Mouse (Mus musculus): ENCODE measurements around the gene Tal1. TPM values are rescaled to one million over a fixed set of nuclear protein-coding genes. Genes with fewer than 3 reads are reported as not detected.

The Tal1 gene
- total RNA-seq (2012; rRNA removed), result 0.40 and 0.42 TPM in 2 replicates

- Histone ChIP-seq H3K9ac (ENCODE audit: insufficient read depth, low read depth, low read length, poor library complexity, severe bottlenecking) (peak within 1 kb of the TSS; percentile 39; the same call in 1 of the 2 replicates), H3K27ac (ENCODE audit: insufficient read depth, low read depth, low read length, poor library complexity, severe bottlenecking) (no peak within 1 kb of the TSS), H3K4me1 (ENCODE audit: control insufficient read depth in 2 of 2, insufficient read depth in 2 of 2, low read length in 2 of 2, poor library complexity in 1 of 2) (peaks cover 0 to 12% of the 10 kb centered on the region in 2 experiments; a peak in 2 of 4 replicates), H3K4me3 (ENCODE audit: insufficient read depth in 1 of 2, low read depth in 1 of 2, low read length in 2 of 2, poor library complexity in 1 of 2, severe bottlenecking in 1 of 2) (peak within 1 kb of the TSS; percentile 57 to 59), H3K36me3 (ENCODE audit: control insufficient read depth, insufficient read depth, low read length, poor library complexity, severe bottlenecking) (no peaks in the 10 kb centered on the region), H3K9me3 (ENCODE audit: control insufficient read depth, insufficient read depth, low read depth, low read length) (no peaks in the 10 kb centered on the region)
- in situ Hi-C loops (cut with MboI; ENCODE audit: low sequenced_read_pairs in 2 of 2, unreplicated experiment in 2 of 2), result loop anchor here (5.0 to 25.0 kb wide), 3 partner anchors 144 to 881 kb away; partner anchors contain the start of genes Dmbx1 (in 2 of the 2) and Foxd2 (in 1 of the 2)
- no peak for TF ChIP-seq ZC3H11A (IDR thresholded peaks at IDR 0.05; ENCODE audit: borderline replicate concordance, low read depth, low read length)
- TF ChIP-seq CHD2 (IDR thresholded peaks at IDR 0.05; ENCODE audit: low read depth, low read length), result no peak
- no peak for TF ChIP-seq HCFC1 (IDR thresholded peaks at IDR 0.05; ENCODE audit: borderline replicate concordance, insufficient read depth, low read length)
- no peak for TF ChIP-seq MAFK (IDR thresholded peaks at IDR 0.05; ENCODE audit: insufficient read depth, low read depth, low read length)
- TF ChIP-seq ZNF384 (IDR thresholded peaks at IDR 0.05; ENCODE audit: low read depth, low read length), result no peak
- no peak for DNase-seq (ENCODE audit: low read depth, low spot score)
Observed at GRCm38 (mm10) chr4:115056371-115056920, at the start of gene Tal1. Gene Tal1, plus strand, starts transcription at chr4:115056426.

DNA sequence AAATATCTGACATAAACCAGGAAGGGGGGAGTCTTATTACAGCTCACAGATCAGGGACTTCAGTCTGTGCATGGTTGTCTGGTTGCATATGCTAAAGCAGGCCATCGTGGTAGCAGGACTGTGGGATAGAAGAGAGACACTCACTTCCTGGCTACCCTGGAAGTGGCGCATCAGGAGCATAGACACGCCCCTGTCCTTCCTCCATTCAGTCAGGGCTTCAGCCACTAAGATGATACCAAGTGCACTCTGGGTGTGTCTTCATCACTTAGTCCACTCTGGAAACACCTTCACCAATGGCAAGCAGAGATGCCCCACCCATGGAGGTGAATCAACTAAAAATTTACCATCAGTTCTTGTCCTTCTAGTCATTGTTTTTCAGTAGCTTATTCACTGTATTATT, 42.0 kb upstream of the Tal1 start:
- Histone ChIP-seq H3K4me1 (ENCODE audit: control insufficient read depth in 2 of 2, insufficient read depth in 2 of 2, low read length in 2 of 2, poor library complexity in 1 of 2) (no peaks in the 10 kb centered on the region), H3K9ac (ENCODE audit: insufficient read depth, low read depth, low read length, poor library complexity, severe bottlenecking) (no peak overlapping the region), H3K4me3 (ENCODE audit: insufficient read depth in 1 of 2, low read depth in 1 of 2, low read length in 2 of 2, poor library complexity in 1 of 2, severe bottlenecking in 1 of 2) (no peak overlapping the region), H3K36me3 (ENCODE audit: control insufficient read depth, insufficient read depth, low read length, poor library complexity, severe bottlenecking) (peaks cover 3% of the 10 kb centered on the region), H3K27ac (ENCODE audit: insufficient read depth, low read depth, low read length, poor library complexity, severe bottlenecking) (no peak overlapping the region), H3K9me3 (ENCODE audit: control insufficient read depth, insufficient read depth, low read depth, low read length) (no peaks in the 10 kb centered on the region)
- in situ Hi-C loops (cut with MboI; ENCODE audit: low sequenced_read_pairs in 2 of 2, unreplicated experiment in 2 of 2), result no loop called here
- DNase-seq (ENCODE audit: low read depth, low spot score), result no peak
- TF ChIP-seq ZNF384 (IDR thresholded peaks at IDR 0.05; ENCODE audit: low read depth, low read length), result no peak
- TF ChIP-seq ZC3H11A (IDR thresholded peaks at IDR 0.05; ENCODE audit: borderline replicate concordance, low read depth, low read length), result no peak
- TF ChIP-seq CHD2 (IDR thresholded peaks at IDR 0.05; ENCODE audit: low read depth, low read length), result no peak
- no peak for TF ChIP-seq HCFC1 (IDR thresholded peaks at IDR 0.05; ENCODE audit: borderline replicate concordance, insufficient read depth, low read length)
- TF ChIP-seq MAFK (IDR thresholded peaks at IDR 0.05; ENCODE audit: insufficient read depth, low read depth, low read length), result no peak

DNA sequence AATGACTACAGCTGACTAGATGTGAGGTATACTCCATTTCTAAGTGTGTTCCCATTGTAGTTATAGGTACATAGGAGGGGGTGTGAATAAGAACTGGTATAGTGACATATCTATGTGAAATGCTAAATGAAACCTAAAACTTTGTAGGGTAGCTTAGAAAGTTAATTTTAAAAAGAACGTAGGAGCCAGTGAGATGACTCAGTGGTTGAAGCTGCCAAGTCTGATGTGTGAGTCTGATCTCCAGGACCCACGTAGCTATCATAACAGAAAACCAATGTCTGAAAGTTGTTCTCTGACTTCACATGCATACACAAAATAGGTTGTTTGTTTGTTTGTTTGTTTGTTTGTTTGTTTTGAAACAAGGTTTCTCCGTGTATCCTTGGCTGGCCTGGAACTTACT, 36.2 kb upstream of the Tal1 start:
- Histone ChIP-seq H3K9ac (ENCODE audit: insufficient read depth, low read depth, low read length, poor library complexity, severe bottlenecking) (no peak overlapping the region), H3K27ac (ENCODE audit: insufficient read depth, low read depth, low read length, poor library complexity, severe bottlenecking) (no peak overlapping the region), H3K36me3 (ENCODE audit: control insufficient read depth, insufficient read depth, low read length, poor library complexity, severe bottlenecking) (peaks cover 8% of the 10 kb centered on the region), H3K9me3 (ENCODE audit: control insufficient read depth, insufficient read depth, low read depth, low read length) (no peaks in the 10 kb centered on the region), H3K4me1 (ENCODE audit: control insufficient read depth in 2 of 2, insufficient read depth in 2 of 2, low read length in 2 of 2, poor library complexity in 1 of 2) (no peaks in the 10 kb centered on the region), H3K4me3 (ENCODE audit: insufficient read depth in 1 of 2, low read depth in 1 of 2, low read length in 2 of 2, poor library complexity in 1 of 2, severe bottlenecking in 1 of 2) (no peak overlapping the region)
- no peak for TF ChIP-seq HCFC1 (IDR thresholded peaks at IDR 0.05; ENCODE audit: borderline replicate concordance, insufficient read depth, low read length)
- TF ChIP-seq ZC3H11A (IDR thresholded peaks at IDR 0.05; ENCODE audit: borderline replicate concordance, low read depth, low read length), result no peak
- TF ChIP-seq CHD2 (IDR thresholded peaks at IDR 0.05; ENCODE audit: low read depth, low read length), result no peak
- no peak for TF ChIP-seq MAFK (IDR thresholded peaks at IDR 0.05; ENCODE audit: insufficient read depth, low read depth, low read length)
- no peak for TF ChIP-seq ZNF384 (IDR thresholded peaks at IDR 0.05; ENCODE audit: low read depth, low read length)
- DNase-seq (ENCODE audit: low read depth, low spot score), result no peak
- in situ Hi-C loops (cut with MboI; ENCODE audit: low sequenced_read_pairs in 2 of 2, unreplicated experiment in 2 of 2), result no loop called here

DNA sequence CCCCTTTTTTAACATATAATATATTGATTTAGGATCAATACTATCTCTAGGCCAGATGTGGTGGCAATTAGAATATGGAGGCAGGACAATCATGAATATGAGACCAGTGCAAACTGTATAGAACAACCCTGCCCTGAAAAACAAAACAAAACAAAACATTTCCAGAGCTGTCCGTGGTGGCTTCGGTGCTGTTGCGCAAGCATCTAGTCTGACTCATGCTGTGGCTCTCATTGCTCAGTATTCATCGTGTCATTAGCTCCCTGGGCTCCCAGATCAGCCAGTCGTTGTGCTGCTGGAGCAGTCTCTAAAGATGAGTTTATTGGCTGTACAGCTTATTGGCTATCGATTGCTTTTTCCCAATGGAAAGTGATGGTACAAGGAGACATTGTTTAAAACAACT, 21.2 kb upstream of the Tal1 start:
- H3K27ac ChIP-seq (ENCODE audit: insufficient read depth, low read depth, low read length, poor library complexity, severe bottlenecking), result no peak overlapping the region
- peaks cover 7% of the 10 kb centered on the region for H3K36me3 ChIP-seq (ENCODE audit: control insufficient read depth, insufficient read depth, low read length, poor library complexity, severe bottlenecking)
- in situ Hi-C loops (cut with MboI; ENCODE audit: low sequenced_read_pairs in 2 of 2, unreplicated experiment in 2 of 2), result no loop called here
- DNase-seq (ENCODE audit: low read depth, low spot score), result no peak
- no peaks in the 10 kb centered on the region for H3K4me1 ChIP-seq (ENCODE audit: control insufficient read depth in 2 of 2, insufficient read depth in 2 of 2, low read length in 2 of 2, poor library complexity in 1 of 2)
- H3K9me3 ChIP-seq (ENCODE audit: control insufficient read depth, insufficient read depth, low read depth, low read length), result no peaks in the 10 kb centered on the region
- H3K4me3 ChIP-seq (ENCODE audit: insufficient read depth in 1 of 2, low read depth in 1 of 2, low read length in 2 of 2, poor library complexity in 1 of 2, severe bottlenecking in 1 of 2), result no peak overlapping the region
- TF ChIP-seq CHD2 (IDR thresholded peaks at IDR 0.05; ENCODE audit: low read depth, low read length) (no peak), HCFC1 (IDR thresholded peaks at IDR 0.05; ENCODE audit: borderline replicate concordance, insufficient read depth, low read length) (no peak), ZC3H11A (IDR thresholded peaks at IDR 0.05; ENCODE audit: borderline replicate concordance, low read depth, low read length) (no peak), MAFK (IDR thresholded peaks at IDR 0.05; ENCODE audit: insufficient read depth, low read depth, low read length) (no peak), ZNF384 (IDR thresholded peaks at IDR 0.05; ENCODE audit: low read depth, low read length) (no peak)
- H3K9ac ChIP-seq (ENCODE audit: insufficient read depth, low read depth, low read length, poor library complexity, severe bottlenecking), result no peak overlapping the region

Data from ES-E14 (cell line).